Mouse (Mus musculus): ENCODE measurements around the gene Acss1. TPM values are rescaled to one million over a fixed set of nuclear protein-coding genes. Genes with fewer than 3 reads are reported as not detected.

Gene Acss1
- polyA plus RNA-seq, 1 experiment from 2014 or later: 67.2 TPM

GRCm38 (mm10) chr2:150608087-150608799 lies 60.1 kb downstream of the Acss1 start, which contains the start of gene Apmap:
Gene Apmap, minus strand, starts transcription at chr2:150608567.
- Histone ChIP-seq H3K4me1 (replicated peaks; ENCODE audit: control insufficient read depth, insufficient read depth, low read length) (peaks cover 13% of the 10 kb centered on the region), H3K4me2 (peak within 1 kb of the TSS; percentile 83), H3K4me3 (ENCODE audit: low read depth, low read length) (peak within 1 kb of the TSS; percentile 92), H3K27ac (ENCODE audit: low read depth, low read length) (peak within 1 kb of the TSS; percentile 57), H3K27me3 (replicated peaks; ENCODE audit: control insufficient read depth, insufficient read depth, low read length) (no peaks in the 10 kb centered on the region), H3K36me3 (ENCODE audit: control insufficient read depth, insufficient read depth, low read length) (0 out of 2 replicates have a peak, but pooled peaks cover 2% of the 10 kb centered on the region), H3K9me3 (ENCODE audit: control insufficient read depth, low read length) (no peaks in the 10 kb centered on the region), H3K9ac (ENCODE audit: low read depth, low read length) (peak within 1 kb of the TSS; percentile 85)
- WGBS: under 1% methylated on average over 42 of the region's 42 CpGs
- DNase-seq (ENCODE audit: low spot score): peak; percentile 90
- peak; percentile 92 for ATAC-seq (replicated peaks; ENCODE audit: low FRiP score)

GRCm38 (mm10) chr2:150607086-150607485 lies 61.2 kb downstream of the Acss1 start:
- H3K36me3 ChIP-seq (ENCODE audit: control insufficient read depth, insufficient read depth, low read length): 0 out of 2 replicates have a peak, but pooled peaks cover 2% of the 10 kb centered on the region
- no peak for DNase-seq (ENCODE audit: low spot score)

GRCm38 (mm10) chr2:150604802-150605201 lies 63.5 kb downstream of the Acss1 start:
- peaks cover 7% of the 10 kb centered on the region for H3K4me1 ChIP-seq (replicated peaks; ENCODE audit: control insufficient read depth, insufficient read depth, low read length)
- no peak overlapping the region for H3K4me3 ChIP-seq (ENCODE audit: low read depth, low read length)
- no peak for DNase-seq (ENCODE audit: low spot score)
- 0 out of 2 replicates have a peak, but pooled peaks cover 2% of the 10 kb centered on the region for H3K36me3 ChIP-seq (ENCODE audit: control insufficient read depth, insufficient read depth, low read length)
- H3K27me3 ChIP-seq (replicated peaks; ENCODE audit: control insufficient read depth, insufficient read depth, low read length): no peaks in the 10 kb centered on the region
- no peak for ATAC-seq (replicated peaks; ENCODE audit: low FRiP score)
- H3K27ac ChIP-seq (ENCODE audit: low read depth, low read length): no peak overlapping the region
- WGBS: 88% methylated on average over 2 of the region's 2 CpGs
- H3K9ac ChIP-seq (ENCODE audit: low read depth, low read length): no peak overlapping the region
- no peaks in the 10 kb centered on the region for H3K9me3 ChIP-seq (ENCODE audit: control insufficient read depth, low read length)
- H3K4me2 ChIP-seq: no peak overlapping the region

More at GRCm38 (mm10) chr2:150607086-150607485, 61.2 kb downstream of the Acss1 start:
- Histone ChIP-seq H3K27me3 (replicated peaks; ENCODE audit: control insufficient read depth, insufficient read depth, low read length) (no peaks in the 10 kb centered on the region), H3K9ac (ENCODE audit: low read depth, low read length) (no peak overlapping the region), H3K4me3 (ENCODE audit: low read depth, low read length) (peak overlapping the region; percentile 92), H3K9me3 (ENCODE audit: control insufficient read depth, low read length) (no peaks in the 10 kb centered on the region), H3K4me2 (peak overlapping the region; percentile 83), H3K27ac (ENCODE audit: low read depth, low read length) (no peak overlapping the region), H3K4me1 (replicated peaks; ENCODE audit: control insufficient read depth, insufficient read depth, low read length) (peaks cover 13% of the 10 kb centered on the region)
- 30% methylated on average over 1 of the region's 1 CpGs for WGBS
- no peak for ATAC-seq (replicated peaks; ENCODE audit: low FRiP score)

GRCm38 (mm10) chr2:150602166-150602565 lies 66.1 kb downstream of the Acss1 start:
- H3K27me3 ChIP-seq (replicated peaks; ENCODE audit: control insufficient read depth, insufficient read depth, low read length): no peaks in the 10 kb centered on the region
- H3K27ac ChIP-seq (ENCODE audit: low read depth, low read length): no peak overlapping the region
- H3K9me3 ChIP-seq (ENCODE audit: control insufficient read depth, low read length): no peaks in the 10 kb centered on the region
- H3K9ac ChIP-seq (ENCODE audit: low read depth, low read length): no peak overlapping the region
- H3K4me3 ChIP-seq (ENCODE audit: low read depth, low read length): no peak overlapping the region
- peaks cover under 1% of the 10 kb centered on the region for H3K4me1 ChIP-seq (replicated peaks; ENCODE audit: control insufficient read depth, insufficient read depth, low read length)
- DNase-seq (ENCODE audit: low spot score): no peak
- ATAC-seq (replicated peaks; ENCODE audit: low FRiP score): no peak
- H3K36me3 ChIP-seq (ENCODE audit: control insufficient read depth, insufficient read depth, low read length): 0 out of 2 replicates have a peak, but pooled peaks cover 2% of the 10 kb centered on the region
- WGBS: 94% methylated on average over 2 of the region's 2 CpGs
- H3K4me2 ChIP-seq: no peak overlapping the region

GRCm38 (mm10) chr2:150600263-150600662 lies 68.0 kb downstream of the Acss1 start:
- Histone ChIP-seq H3K27me3 (replicated peaks; ENCODE audit: control insufficient read depth, insufficient read depth, low read length) (no peaks in the 10 kb centered on the region), H3K9me3 (ENCODE audit: control insufficient read depth, low read length) (no peaks in the 10 kb centered on the region), H3K36me3 (ENCODE audit: control insufficient read depth, insufficient read depth, low read length) (peaks cover 2% of the 10 kb centered on the region; the same call in 1 of the 2 replicates), H3K4me3 (ENCODE audit: low read depth, low read length) (no peak overlapping the region), H3K4me1 (replicated peaks; ENCODE audit: control insufficient read depth, insufficient read depth, low read length) (no peaks in the 10 kb centered on the region), H3K9ac (ENCODE audit: low read depth, low read length) (no peak overlapping the region), H3K4me2 (no peak overlapping the region), H3K27ac (ENCODE audit: low read depth, low read length) (no peak overlapping the region)
- ATAC-seq (replicated peaks; ENCODE audit: low FRiP score) (no peak), DNase-seq (ENCODE audit: low spot score) (no peak)
- 95% methylated on average over 2 of the region's 2 CpGs for WGBS

GRCm38 (mm10) chr2:150595411-150596190 lies 72.7 kb downstream of the Acss1 start:
- Histone ChIP-seq H3K4me3 (ENCODE audit: low read depth, low read length) (no peak overlapping the region), H3K4me1 (replicated peaks; ENCODE audit: control insufficient read depth, insufficient read depth, low read length) (no peaks in the 10 kb centered on the region), H3K4me2 (no peak overlapping the region), H3K9me3 (ENCODE audit: control insufficient read depth, low read length) (no peaks in the 10 kb centered on the region), H3K9ac (ENCODE audit: low read depth, low read length) (no peak overlapping the region), H3K27me3 (replicated peaks; ENCODE audit: control insufficient read depth, insufficient read depth, low read length) (no peaks in the 10 kb centered on the region), H3K27ac (ENCODE audit: low read depth, low read length) (no peak overlapping the region), H3K36me3 (ENCODE audit: control insufficient read depth, insufficient read depth, low read length) (peaks cover 4% of the 10 kb centered on the region; the same call in 1 of the 2 replicates)
- ATAC-seq (replicated peaks; ENCODE audit: low FRiP score) (no peak), DNase-seq (ENCODE audit: low spot score) (no peak)
- WGBS: 71% methylated on average over 3 of the region's 3 CpGs

GRCm38 (mm10) chr2:150589076-150589475 lies 79.2 kb downstream of the Acss1 start:
- WGBS: 85% methylated on average over 11 of the region's 11 CpGs
- DNase-seq (ENCODE audit: low spot score): no peak
- H3K27me3 ChIP-seq (replicated peaks; ENCODE audit: control insufficient read depth, insufficient read depth, low read length): no peaks in the 10 kb centered on the region

GRCm38 (mm10) chr2:150579628-150580027 lies 88.7 kb downstream of the Acss1 start:
- WGBS: 59% methylated on average over 1 of the region's 1 CpGs

More at GRCm38 (mm10) chr2:150589076-150589475, 79.2 kb downstream of the Acss1 start:
- H3K9ac ChIP-seq (ENCODE audit: low read depth, low read length): no peak overlapping the region
- H3K4me1 ChIP-seq (replicated peaks; ENCODE audit: control insufficient read depth, insufficient read depth, low read length): no peaks in the 10 kb centered on the region
- H3K4me3 ChIP-seq (ENCODE audit: low read depth, low read length): no peak overlapping the region
- H3K27ac ChIP-seq (ENCODE audit: low read depth, low read length): no peak overlapping the region
- no peak for ATAC-seq (replicated peaks; ENCODE audit: low FRiP score)
- H3K9me3 ChIP-seq (ENCODE audit: control insufficient read depth, low read length): no peaks in the 10 kb centered on the region
- no peak overlapping the region for H3K4me2 ChIP-seq
- peaks cover 17% of the 10 kb centered on the region; the same call in 1 of the 2 replicates for H3K36me3 ChIP-seq (ENCODE audit: control insufficient read depth, insufficient read depth, low read length)

More at GRCm38 (mm10) chr2:150579628-150580027, 88.7 kb downstream of the Acss1 start:
- H3K27me3 ChIP-seq (replicated peaks; ENCODE audit: control insufficient read depth, insufficient read depth, low read length): no peaks in the 10 kb centered on the region
- H3K27ac ChIP-seq (ENCODE audit: low read depth, low read length): no peak overlapping the region
- no peak overlapping the region for H3K4me2 ChIP-seq
- peaks cover 9% of the 10 kb centered on the region; the same call in 1 of the 2 replicates for H3K36me3 ChIP-seq (ENCODE audit: control insufficient read depth, insufficient read depth, low read length)
- ATAC-seq (replicated peaks; ENCODE audit: low FRiP score): no peak
- no peak for DNase-seq (ENCODE audit: low spot score)
- no peaks in the 10 kb centered on the region for H3K4me1 ChIP-seq (replicated peaks; ENCODE audit: control insufficient read depth, insufficient read depth, low read length)
- no peak overlapping the region for H3K9ac ChIP-seq (ENCODE audit: low read depth, low read length)
- H3K4me3 ChIP-seq (ENCODE audit: low read depth, low read length): no peak overlapping the region
- no peaks in the 10 kb centered on the region for H3K9me3 ChIP-seq (ENCODE audit: control insufficient read depth, low read length)

Data from liver, embryonic 11.5 days (tissue).